In the genomic region with DNA sequence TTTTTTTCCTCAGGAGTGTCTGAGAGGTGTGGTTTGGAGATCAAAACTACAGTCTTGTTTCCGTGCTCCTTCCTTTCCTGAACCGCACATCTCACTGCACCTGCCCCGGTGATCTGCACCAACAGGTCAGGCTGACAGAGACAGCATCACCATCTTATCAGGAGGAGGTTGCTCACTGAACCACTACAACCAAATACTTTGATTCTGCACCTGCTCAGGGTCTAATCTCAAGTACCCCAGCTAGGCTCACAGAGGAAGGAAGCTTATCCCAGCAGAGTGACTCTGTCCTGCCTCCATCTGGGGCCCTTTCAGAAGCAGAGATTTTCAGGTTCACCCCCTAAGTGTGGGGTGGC, we compare ENCODE assay signal across 8 mouse cellular contexts. TPM values are rescaled to one million over a fixed set of nuclear protein-coding genes. Genes with fewer than 3 reads are reported as not detected.
DNase-seq lines count a peak whose midpoint lies in the region; ATAC-seq and TF ChIP-seq lines count a peak whose summit lies in the region.

No protein-coding gene starts in this region.

- WGBS in kidney, postnatal 0 days = 7% methylated on average over 3 of the region's 3 CpGs
- 10% methylated on average over 3 of the region's 3 CpGs for WGBS in embryonic facial prominence, embryonic 14.5 days
- WGBS in limb, embryonic 12.5 days = 7% methylated on average over 3 of the region's 3 CpGs
- WGBS in small intestine, adult 2 months = 0% methylated on average over 3 of the region's 3 CpGs

- no peak for TF ChIP-seq CTCF in kidney, postnatal 0 days (IDR thresholded peaks at IDR 0.05; ENCODE audit: low read depth)
- TF ChIP-seq CTCF in small intestine, adult 2 months (IDR thresholded peaks at IDR 0.05; ENCODE audit: extremely low read depth, insufficient read length, insufficient replicate concordance, low read depth, low read length) = no peak

- H3K27me3 ChIP-seq in kidney, postnatal 0 days (ENCODE audit: insufficient read depth, low read length) = no peaks in the 10 kb centered on the region
- H3K27me3 ChIP-seq in embryonic facial prominence, embryonic 14.5 days (replicated peaks; ENCODE audit: control insufficient read depth, insufficient read depth, low read length) = no peaks in the 10 kb centered on the region
- peaks cover 3% of the 10 kb centered on the region; the same call in 1 of the 2 replicates for H3K27me3 ChIP-seq in limb, embryonic 12.5 days
- H3K27me3 ChIP-seq in small intestine, adult 2 months (ENCODE audit: control insufficient read depth, insufficient read depth, low read length) = no peaks in the 10 kb centered on the region

- no peak for ATAC-seq in kidney, postnatal 0 days (replicated peaks; ENCODE audit: low FRiP score, low read depth)
- ATAC-seq in embryonic facial prominence, embryonic 14.5 days (ENCODE audit: low read depth) = no peak
- no peak for ATAC-seq in limb, embryonic 12.5 days (ENCODE audit: insufficient number of reproducible peaks, insufficient read depth, low FRiP score, low TSS enrichment, low read depth)

- no peaks in the 10 kb centered on the region for H3K36me3 ChIP-seq in kidney, postnatal 0 days (ENCODE audit: insufficient read depth, low read length)
- no peaks in the 10 kb centered on the region for H3K36me3 ChIP-seq in embryonic facial prominence, embryonic 14.5 days (ENCODE audit: control insufficient read depth, insufficient read depth, low read length)
- no peaks in the 10 kb centered on the region for H3K36me3 ChIP-seq in limb, embryonic 12.5 days
- H3K36me3 ChIP-seq in small intestine, adult 2 months (ENCODE audit: control insufficient read depth, insufficient read depth, low read length) = no peaks in the 10 kb centered on the region

- DNase-seq in kidney, postnatal 0 days (ENCODE audit: low spot score) = no peak
- no peak for DNase-seq in kidney, postnatal 25 days
- no peak for DNase-seq in embryonic facial prominence, embryonic 14.5 days (ENCODE audit: low spot score)
- no peak for DNase-seq in frontal cortex, postnatal 36 days (ENCODE audit: low spot score in 2 of 2)
- no peak for DNase-seq in cerebellum, adult 11-12 months
- no peak for DNase-seq in left cerebral cortex, adult 11 months (ENCODE audit: low spot score)

- TF ChIP-seq POLR2A in small intestine, adult 2 months (IDR thresholded peaks at IDR 0.05; ENCODE audit: low read depth, low read length) = no peak

- peak overlapping the region; percentile 51; the same call in 1 of the 2 replicates for H3K27ac ChIP-seq in kidney, postnatal 0 days
- no peak overlapping the region for H3K27ac ChIP-seq in embryonic facial prominence, embryonic 14.5 days (replicated peaks; ENCODE audit: low read depth, low read length)
- no peak overlapping the region for H3K27ac ChIP-seq in limb, embryonic 12.5 days
- H3K27ac ChIP-seq in small intestine, adult 2 months (ENCODE audit: insufficient read depth, low read depth, low read length) = peak overlapping the region; percentile 81

- H3K4me3 ChIP-seq in kidney, postnatal 0 days (replicated peaks; ENCODE audit: low read depth, low read length) = no peak overlapping the region
- H3K4me3 ChIP-seq in embryonic facial prominence, embryonic 14.5 days (ENCODE audit: low read depth, low read length) = peak overlapping the region; percentile 71; the same call in 1 of the 2 replicates
- peak overlapping the region; percentile 69; the same call in 1 of the 2 replicates for H3K4me3 ChIP-seq in limb, embryonic 12.5 days (replicated peaks)
- no peak overlapping the region; the same call in 1 of the 2 replicates for H3K4me3 ChIP-seq in small intestine, adult 2 months (ENCODE audit: low read depth, low read length)

- no peaks in the 10 kb centered on the region for H3K9me3 ChIP-seq in kidney, postnatal 0 days (replicated peaks; ENCODE audit: low read length)
- H3K9me3 ChIP-seq in embryonic facial prominence, embryonic 14.5 days (ENCODE audit: control insufficient read depth, low read length) = no peaks in the 10 kb centered on the region
- no peaks in the 10 kb centered on the region for H3K9me3 ChIP-seq in limb, embryonic 12.5 days

- peak overlapping the region; percentile 93 for H3K4me2 ChIP-seq in kidney, postnatal 0 days (ENCODE audit: low read length)
- peak overlapping the region; percentile 98 for H3K4me2 ChIP-seq in embryonic facial prominence, embryonic 14.5 days (ENCODE audit: low read depth, low read length)
- peak overlapping the region; percentile 94 for H3K4me2 ChIP-seq in limb, embryonic 12.5 days

- H3K4me1 ChIP-seq in kidney, postnatal 0 days (replicated peaks; ENCODE audit: insufficient read depth, low read length) = 0 out of 2 replicates have a peak, but pooled peaks cover 10% of the 10 kb centered on the region
- H3K4me1 ChIP-seq in embryonic facial prominence, embryonic 14.5 days (ENCODE audit: control insufficient read depth, insufficient read depth, low read length) = no peaks in the 10 kb centered on the region
- peaks cover 15% of the 10 kb centered on the region for H3K4me1 ChIP-seq in limb, embryonic 12.5 days (replicated peaks)
- peaks cover 4% of the 10 kb centered on the region for H3K4me1 ChIP-seq in small intestine, adult 2 months (ENCODE audit: control insufficient read depth, insufficient read depth, insufficient read length, low read length)

- no peak overlapping the region for H3K9ac ChIP-seq in kidney, postnatal 0 days (ENCODE audit: low read depth, low read length)
- no peak overlapping the region for H3K9ac ChIP-seq in embryonic facial prominence, embryonic 14.5 days (ENCODE audit: low read depth, low read length)
- no peak overlapping the region for H3K9ac ChIP-seq in limb, embryonic 12.5 days (replicated peaks)

RNA-seq across cellular contexts. Expression of gene Wfs1, which starts 0.6 kb away (rescaled TPM):
- polyA plus RNA-seq in kidney, postnatal 0 days (2015; fragmentation: Nextera tagmentation; extraction: Ambion mirVana) = 14.2 and 14.8 TPM in 2 replicates
- polyA plus RNA-seq in embryonic facial prominence, embryonic 14.5 days (2014; fragmentation: Nextera tagmentation; extraction: Ambion mirVana) = 13.3 and 13.5 TPM in 2 replicates
- polyA plus RNA-seq in limb, embryonic 12.5 days (2016; fragmentation: Nextera tagmentation; extraction: Ambion mirVana) = 7.5 and 8.0 TPM in 2 replicates
- polyA plus RNA-seq in small intestine, adult 2 months (2012; rRNA removed) = 16.7 and 23.5 TPM in 2 replicates

Comparison
In these comparisons a context has a peak if more than half of its experiments do, and no peak if none do; other contexts are left out.
1. H3K27ac ChIP-seq: peak in kidney, postnatal 0 days (single experiment) and small intestine, adult 2 months (single experiment); none in embryonic facial prominence, embryonic 14.5 days (single experiment) and limb, embryonic 12.5 days (single experiment).
2. H3K4me3 ChIP-seq: peak in embryonic facial prominence, embryonic 14.5 days (single experiment) and limb, embryonic 12.5 days (single experiment); none in kidney, postnatal 0 days (single experiment) and small intestine, adult 2 months (single experiment).
3. Peak in every context shown above with its lines, with median percentiles within 50 percentile points of each other: H3K4me2 ChIP-seq.